Mouse (Mus musculus) lung, adult 2 months (tissue): Measurements from ENCODE around the gene Abracl.

Experiments used
- CTCF ChIP-seq: fragments of 200-500 bp; IDR thresholded peaks from 2 replicates; pipeline ENCODE4 v1.5.1; 2011; ENCODE audit warnings: mild to moderate bottlenecking, low read length, control low read depth; ENCODE audit not compliant: insufficient read depth
- POLR2A ChIP-seq: fragments of 200-500 bp; IDR thresholded peaks from 2 replicates; pipeline ENCODE4 v1.6.1; 2011; ENCODE audit warnings: low read depth, mild to moderate bottlenecking, control low read depth, low read length, borderline replicate concordance; ENCODE audit errors: extremely low read depth

DNA sequence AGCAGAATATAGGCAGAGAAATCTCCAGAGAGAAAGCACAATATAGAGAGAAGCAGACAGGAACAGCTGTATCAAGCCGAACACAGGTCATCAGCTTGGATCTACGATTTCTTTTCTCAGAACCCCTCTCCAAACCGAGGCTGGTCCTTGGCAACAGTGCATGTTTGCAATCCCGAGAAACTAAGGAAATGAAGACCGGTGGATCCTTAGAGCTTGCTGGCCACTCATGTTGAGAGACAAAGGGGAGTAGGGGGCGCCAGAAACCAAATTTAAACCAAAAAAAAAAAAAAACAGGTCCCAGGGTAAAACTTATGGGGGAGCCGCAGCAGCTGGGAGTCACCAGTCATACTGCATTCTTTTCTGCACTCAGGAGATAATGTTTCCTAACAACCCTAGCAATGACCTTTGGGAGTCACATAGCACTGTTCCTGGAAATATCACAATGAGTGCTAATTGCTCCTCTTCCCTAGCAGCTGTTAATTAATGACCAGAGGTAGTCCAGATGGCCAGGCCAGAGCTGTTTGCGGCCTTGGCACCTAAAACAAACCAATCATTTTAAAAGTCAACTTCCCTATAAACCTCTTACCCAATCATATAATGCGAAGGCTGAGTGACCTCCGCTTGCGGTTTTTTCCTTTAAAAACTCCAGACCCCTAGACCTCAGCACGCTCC lies 19.0 kb downstream of the Abracl start:
- TF ChIP-seq CTCF (no peak), POLR2A (no peak)
